Mouse (Mus musculus): ENCODE results near the gene Slc16a12. TPM values are rescaled to one million over a fixed set of nuclear protein-coding genes. Genes with fewer than 3 reads are reported as not detected.

Slc16a12 gene
- polyA plus RNA-seq, 1 experiment from 2014 or later = 0.74 TPM

GRCm38 (mm10) chr19:34642616-34643015 is 104.5 kb downstream of the Slc16a12 start:
- Histone ChIP-seq H3K4me1 (replicated peaks; ENCODE audit: control insufficient read depth, insufficient read depth) (no peaks in the 10 kb centered on the region), H3K36me3 (ENCODE audit: control insufficient read depth, insufficient read depth, low read length) (no peaks in the 10 kb centered on the region), H3K9ac (ENCODE audit: low read length) (no peak overlapping the region), H3K4me3 (ENCODE audit: low read depth, low read length) (no peak overlapping the region), H3K27ac (replicated peaks) (no peak overlapping the region), H3K4me2 (replicated peaks; ENCODE audit: low read depth) (no peak overlapping the region), H3K27me3 (ENCODE audit: control insufficient read depth, insufficient read depth, low read length) (no peaks in the 10 kb centered on the region), H3K9me3 (ENCODE audit: control insufficient read depth, low read length) (no peaks in the 10 kb centered on the region)
- no peak for TF ChIP-seq EP300 (optimal IDR thresholded peaks at IDR 0.05)
- no peak for TF ChIP-seq CTCF (IDR thresholded peaks at IDR 0.05; ENCODE audit: low read depth)
- ATAC-seq (ENCODE audit: low FRiP score, low TSS enrichment) (no peak), DNase-seq (ENCODE audit: low spot score) (no peak)
- 70% methylated on average over 5 of the region's 5 CpGs for WGBS

DNA sequence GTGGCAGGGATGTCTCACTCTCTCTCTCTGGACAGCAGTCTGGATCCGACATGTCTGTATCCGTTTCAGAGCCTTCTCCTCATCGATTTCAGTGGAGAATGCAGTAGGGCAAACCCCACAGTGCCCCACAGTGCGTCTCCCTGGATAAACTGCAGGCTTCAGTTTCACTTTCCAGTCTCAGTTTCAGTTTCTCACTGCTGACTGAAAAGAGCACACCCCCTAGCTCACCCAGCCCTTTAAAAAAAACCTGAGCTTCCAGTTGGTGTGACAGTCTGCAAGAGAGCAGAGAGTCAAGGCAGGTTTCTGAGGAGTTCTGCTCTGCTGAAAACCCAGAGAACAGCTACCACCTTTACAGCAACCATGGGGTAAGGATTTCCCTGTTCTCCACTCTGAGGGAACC is 106.5 kb downstream of the Slc16a12 start, which contains the start of the genes Ifit1bl2 and Ifit1:
Gene Ifit1bl2, minus strand, starts transcription at position 121 of the 400 bp plus-strand sequence.
Gene Ifit1, plus strand, starts transcription at position 249 of the 400 bp plus-strand sequence.
- Histone ChIP-seq H3K36me3 (ENCODE audit: control insufficient read depth, insufficient read depth, low read length) (no peaks in the 10 kb centered on the region), H3K9me3 (ENCODE audit: control insufficient read depth, low read length) (no peaks in the 10 kb centered on the region), H3K27ac (replicated peaks) (no peak within 1 kb of the TSS), H3K4me3 (ENCODE audit: low read depth, low read length) (peak within 1 kb of the TSS; percentile 25), H3K4me2 (replicated peaks; ENCODE audit: low read depth) (peak within 1 kb of the TSS; percentile 49), H3K9ac (ENCODE audit: low read length) (peak within 1 kb of the TSS; percentile 43), H3K4me1 (replicated peaks; ENCODE audit: control insufficient read depth, insufficient read depth) (no peaks in the 10 kb centered on the region), H3K27me3 (ENCODE audit: control insufficient read depth, insufficient read depth, low read length) (no peaks in the 10 kb centered on the region)
- TF ChIP-seq CTCF (IDR thresholded peaks at IDR 0.05; ENCODE audit: low read depth) = no peak
- TF ChIP-seq EP300 (optimal IDR thresholded peaks at IDR 0.05) = no peak
- WGBS = 18% methylated on average over 4 of the region's 4 CpGs
- ATAC-seq (ENCODE audit: low FRiP score, low TSS enrichment) (peak; percentile 75; the same call in 1 of the 2 replicates), DNase-seq (ENCODE audit: low spot score) (peak; percentile 28)

- Histone ChIP-seq H3K4me2 (replicated peaks; ENCODE audit: low read depth) (no peak overlapping the region), H3K9me3 (ENCODE audit: control insufficient read depth, low read length) (no peaks in the 10 kb centered on the region), H3K9ac (ENCODE audit: low read length) (no peak overlapping the region), H3K4me1 (replicated peaks; ENCODE audit: control insufficient read depth, insufficient read depth) (no peaks in the 10 kb centered on the region), H3K36me3 (ENCODE audit: control insufficient read depth, insufficient read depth, low read length) (no peaks in the 10 kb centered on the region), H3K27me3 (ENCODE audit: control insufficient read depth, insufficient read depth, low read length) (no peaks in the 10 kb centered on the region), H3K27ac (replicated peaks) (no peak overlapping the region), H3K4me3 (ENCODE audit: low read depth, low read length) (no peak overlapping the region)
- DNase-seq (ENCODE audit: low spot score) (peak; percentile 57), ATAC-seq (ENCODE audit: low FRiP score, low TSS enrichment) (peak; percentile 81; the same call in 1 of the 2 replicates)
- 8% methylated on average over 3 of the region's 3 CpGs for WGBS
- TF ChIP-seq CTCF (IDR thresholded peaks at IDR 0.05; ENCODE audit: low read depth) = peak; percentile 89
- TF ChIP-seq EP300 (optimal IDR thresholded peaks at IDR 0.05) = no peak
Measured at GRCm38 (mm10) chr19:34636933-34637557, 110.0 kb downstream of the Slc16a12 start.

DNA sequence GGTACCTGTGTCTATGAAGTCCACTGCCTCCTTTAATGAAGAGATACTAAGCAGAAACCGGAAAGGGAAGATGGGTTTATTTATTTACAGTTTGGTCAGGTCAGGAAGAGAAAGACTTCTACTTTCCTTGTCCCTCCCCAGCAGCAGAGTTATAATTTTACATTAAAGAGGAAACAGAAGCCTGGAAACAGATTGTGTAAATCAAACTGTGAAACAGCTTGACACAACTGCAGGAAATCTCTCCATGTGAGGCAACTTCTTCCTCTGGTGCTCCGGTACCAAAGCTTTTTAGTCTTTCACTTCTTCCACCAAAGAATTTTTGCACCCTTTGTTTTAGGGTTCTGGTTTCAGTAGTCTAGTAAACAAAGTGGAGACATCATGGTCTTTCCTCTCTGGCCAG is 113.6 kb downstream of the Slc16a12 start:
- Histone ChIP-seq H3K9me3 (ENCODE audit: control insufficient read depth, low read length) (no peaks in the 10 kb centered on the region), H3K27me3 (ENCODE audit: control insufficient read depth, insufficient read depth, low read length) (no peaks in the 10 kb centered on the region), H3K4me3 (ENCODE audit: low read depth, low read length) (no peak overlapping the region), H3K27ac (replicated peaks) (no peak overlapping the region), H3K4me2 (replicated peaks; ENCODE audit: low read depth) (no peak overlapping the region), H3K36me3 (ENCODE audit: control insufficient read depth, insufficient read depth, low read length) (no peaks in the 10 kb centered on the region), H3K9ac (ENCODE audit: low read length) (no peak overlapping the region), H3K4me1 (replicated peaks; ENCODE audit: control insufficient read depth, insufficient read depth) (no peaks in the 10 kb centered on the region)
- TF ChIP-seq EP300 (optimal IDR thresholded peaks at IDR 0.05) (no peak), CTCF (IDR thresholded peaks at IDR 0.05; ENCODE audit: low read depth) (no peak)
- 58% methylated on average over 2 of the region's 2 CpGs for WGBS
- ATAC-seq (ENCODE audit: low FRiP score, low TSS enrichment) (no peak), DNase-seq (ENCODE audit: low spot score) (no peak)

- no peak for TF ChIP-seq EP300 (optimal IDR thresholded peaks at IDR 0.05)
- no peak for TF ChIP-seq CTCF (IDR thresholded peaks at IDR 0.05; ENCODE audit: low read depth)
- no peak overlapping the region for H3K4me3 ChIP-seq (ENCODE audit: low read depth, low read length)
- H3K36me3 ChIP-seq (ENCODE audit: control insufficient read depth, insufficient read depth, low read length) = no peaks in the 10 kb centered on the region
- ATAC-seq (ENCODE audit: low FRiP score, low TSS enrichment) (no peak), DNase-seq (ENCODE audit: low spot score) (no peak)
- no peak overlapping the region for H3K27ac ChIP-seq (replicated peaks)
- no peaks in the 10 kb centered on the region for H3K4me1 ChIP-seq (replicated peaks; ENCODE audit: control insufficient read depth, insufficient read depth)
- H3K9me3 ChIP-seq (ENCODE audit: control insufficient read depth, low read length) = no peaks in the 10 kb centered on the region
- no peaks in the 10 kb centered on the region for H3K27me3 ChIP-seq (ENCODE audit: control insufficient read depth, insufficient read depth, low read length)
- no peak overlapping the region for H3K9ac ChIP-seq (ENCODE audit: low read length)
- H3K4me2 ChIP-seq (replicated peaks; ENCODE audit: low read depth) = no peak overlapping the region
Measured at GRCm38 (mm10) chr19:34631487-34631886, 115.6 kb downstream of the Slc16a12 start.

DNA sequence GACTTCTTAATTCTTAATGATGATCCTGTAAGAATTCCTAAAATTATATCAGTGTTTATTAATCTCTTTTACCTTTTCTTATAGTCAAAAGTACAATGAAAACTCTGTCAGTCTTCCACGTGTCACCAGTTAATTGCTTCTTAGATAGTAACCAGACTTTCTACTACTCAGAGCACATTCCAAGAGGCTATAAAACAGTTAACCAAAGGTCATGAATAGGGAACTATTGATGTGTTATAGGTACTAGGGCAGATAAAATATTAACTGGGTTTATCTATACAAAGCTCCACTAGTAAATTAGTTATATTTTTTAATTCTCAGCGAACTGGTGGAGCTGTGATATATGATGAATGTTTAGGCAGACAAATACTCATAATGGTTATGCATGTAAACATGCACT is 119.6 kb downstream of the Slc16a12 start:
- H3K4me1 ChIP-seq (replicated peaks; ENCODE audit: control insufficient read depth, insufficient read depth) = no peaks in the 10 kb centered on the region
- H3K27me3 ChIP-seq (ENCODE audit: control insufficient read depth, insufficient read depth, low read length) = no peaks in the 10 kb centered on the region
- DNase-seq (ENCODE audit: low spot score) (no peak), ATAC-seq (ENCODE audit: low FRiP score, low TSS enrichment) (no peak)
- H3K9ac ChIP-seq (ENCODE audit: low read length) = no peak overlapping the region
- H3K27ac ChIP-seq (replicated peaks) = no peak overlapping the region
- H3K9me3 ChIP-seq (ENCODE audit: control insufficient read depth, low read length) = no peaks in the 10 kb centered on the region
- TF ChIP-seq CTCF (IDR thresholded peaks at IDR 0.05; ENCODE audit: low read depth) (no peak), EP300 (optimal IDR thresholded peaks at IDR 0.05) (no peak)
- no peak overlapping the region for H3K4me3 ChIP-seq (ENCODE audit: low read depth, low read length)
- H3K36me3 ChIP-seq (ENCODE audit: control insufficient read depth, insufficient read depth, low read length) = no peaks in the 10 kb centered on the region
- 51% methylated on average over 2 of the region's 2 CpGs for WGBS
- no peak overlapping the region for H3K4me2 ChIP-seq (replicated peaks; ENCODE audit: low read depth)

Data from stomach, postnatal 0 days (tissue).